Mouse (Mus musculus): ENCODE measurements around the gene Src. TPM values are rescaled to one million over a fixed set of nuclear protein-coding genes. Genes with fewer than 3 reads are reported as not detected.
"Not testable (repeated sequence)": the region's sequence is repeated elsewhere in the genome, so short reads cannot be mapped to it uniquely, and the experiment has no call there.

Gene Src
- polyA plus RNA-seq, 1 experiment from 2014 or later: 11.8 TPM

- Histone ChIP-seq H3K9ac (ENCODE audit: low read depth, low read length) (no peak overlapping the region; the same call in 1 of the 2 replicates), H3K36me3 (ENCODE audit: control insufficient read depth, insufficient read depth, low read length) (no peaks in the 10 kb centered on the region), H3K27me3 (replicated peaks; ENCODE audit: control insufficient read depth, insufficient read depth, low read length) (no peaks in the 10 kb centered on the region), H3K4me3 (ENCODE audit: low read length) (no peak overlapping the region), H3K4me1 (ENCODE audit: control insufficient read depth, insufficient read depth, low read length) (peaks cover 32% of the 10 kb centered on the region), H3K4me2 (ENCODE audit: low read depth, low read length) (no peak overlapping the region), H3K9me3 (ENCODE audit: control insufficient read depth, low read length) (no peaks in the 10 kb centered on the region), H3K27ac (ENCODE audit: low read length) (no peak overlapping the region)
- no peak; the same call in 1 of the 2 replicates for ATAC-seq
- 33% methylated on average over 13 of the region's 13 CpGs for WGBS
These were observed 57.5 kb downstream of the Src start for GRCm38 (mm10) chr2:157475437-157476379.

GRCm38 (mm10) chr2:157478651-157479050 is 60.4 kb downstream of the Src start:
- H3K9ac ChIP-seq (ENCODE audit: low read depth, low read length): no peak overlapping the region
- H3K9me3 ChIP-seq (ENCODE audit: control insufficient read depth, low read length): no peaks in the 10 kb centered on the region
- no peaks in the 10 kb centered on the region for H3K36me3 ChIP-seq (ENCODE audit: control insufficient read depth, insufficient read depth, low read length)
- WGBS: 72% methylated on average over 8 of the region's 8 CpGs
- no peak overlapping the region for H3K4me3 ChIP-seq (ENCODE audit: low read length)
- no peak overlapping the region for H3K27ac ChIP-seq (ENCODE audit: low read length)
- peaks cover 18% of the 10 kb centered on the region for H3K4me1 ChIP-seq (ENCODE audit: control insufficient read depth, insufficient read depth, low read length)
- no peak for ATAC-seq
- no peaks in the 10 kb centered on the region for H3K27me3 ChIP-seq (replicated peaks; ENCODE audit: control insufficient read depth, insufficient read depth, low read length)
- no peak overlapping the region for H3K4me2 ChIP-seq (ENCODE audit: low read depth, low read length)

GRCm38 (mm10) chr2:157479858-157480568 is 61.8 kb downstream of the Src start:
- H3K9ac ChIP-seq (ENCODE audit: low read depth, low read length): no peak overlapping the region
- 46% methylated on average over 15 of the region's 15 CpGs for WGBS
- peaks cover 5% of the 10 kb centered on the region for H3K4me1 ChIP-seq (ENCODE audit: control insufficient read depth, insufficient read depth, low read length)
- no peaks in the 10 kb centered on the region for H3K36me3 ChIP-seq (ENCODE audit: control insufficient read depth, insufficient read depth, low read length)
- no peak overlapping the region for H3K27ac ChIP-seq (ENCODE audit: low read length)
- H3K4me2 ChIP-seq (ENCODE audit: low read depth, low read length): no peak overlapping the region
- no peaks in the 10 kb centered on the region for H3K27me3 ChIP-seq (replicated peaks; ENCODE audit: control insufficient read depth, insufficient read depth, low read length)
- ATAC-seq: peak; percentile 38
- H3K9me3 ChIP-seq (ENCODE audit: control insufficient read depth, low read length): no peaks in the 10 kb centered on the region
- H3K4me3 ChIP-seq (ENCODE audit: low read length): no peak overlapping the region

GRCm38 (mm10) chr2:157482729-157483128 is 64.5 kb downstream of the Src start:
- H3K9me3 ChIP-seq (ENCODE audit: control insufficient read depth, low read length): no peaks in the 10 kb centered on the region
- H3K4me1 ChIP-seq (ENCODE audit: control insufficient read depth, insufficient read depth, low read length): no peaks in the 10 kb centered on the region; the same call in 1 of the 2 replicates
- no peaks in the 10 kb centered on the region for H3K27me3 ChIP-seq (replicated peaks; ENCODE audit: control insufficient read depth, insufficient read depth, low read length)
- no peak for ATAC-seq
- no peak overlapping the region for H3K4me2 ChIP-seq (ENCODE audit: low read depth, low read length)
- H3K27ac ChIP-seq (ENCODE audit: low read length): no peak overlapping the region
- H3K9ac ChIP-seq (ENCODE audit: low read depth, low read length): no peak overlapping the region
- no peak overlapping the region for H3K4me3 ChIP-seq (ENCODE audit: low read length)
- 54% methylated on average over 12 of the region's 12 CpGs for WGBS
- no peaks in the 10 kb centered on the region for H3K36me3 ChIP-seq (ENCODE audit: control insufficient read depth, insufficient read depth, low read length)

GRCm38 (mm10) chr2:157486559-157486958 is 68.3 kb downstream of the Src start:
- ATAC-seq; H3K4me1 ChIP-seq (ENCODE audit: control insufficient read depth, insufficient read depth, low read length); H3K4me2 ChIP-seq (ENCODE audit: low read depth, low read length); H3K4me3 ChIP-seq (ENCODE audit: low read length); H3K9ac ChIP-seq (ENCODE audit: low read depth, low read length); H3K27me3 ChIP-seq (replicated peaks; ENCODE audit: control insufficient read depth, insufficient read depth, low read length); H3K36me3 ChIP-seq (ENCODE audit: control insufficient read depth, insufficient read depth, low read length); H3K9me3 ChIP-seq (ENCODE audit: control insufficient read depth, low read length); H3K27ac ChIP-seq (ENCODE audit: low read length): not testable (repeated sequence)
- WGBS: 83% methylated on average over 5 of the region's 5 CpGs

GRCm38 (mm10) chr2:157486981-157487656 is 68.9 kb downstream of the Src start:
- no peaks in the 10 kb centered on the region; the same call in 1 of the 2 replicates for H3K4me1 ChIP-seq (ENCODE audit: control insufficient read depth, insufficient read depth, low read length)
- H3K36me3 ChIP-seq (ENCODE audit: control insufficient read depth, insufficient read depth, low read length): no peaks in the 10 kb centered on the region
- no peak overlapping the region for H3K4me3 ChIP-seq (ENCODE audit: low read length)
- no peak overlapping the region for H3K9ac ChIP-seq (ENCODE audit: low read depth, low read length)
- H3K27me3 ChIP-seq (replicated peaks; ENCODE audit: control insufficient read depth, insufficient read depth, low read length): no peaks in the 10 kb centered on the region
- WGBS: 52% methylated on average over 7 of the region's 7 CpGs
- H3K27ac ChIP-seq (ENCODE audit: low read length): no peak overlapping the region
- H3K4me2 ChIP-seq (ENCODE audit: low read depth, low read length): no peak overlapping the region
- no peak for ATAC-seq
- H3K9me3 ChIP-seq (ENCODE audit: control insufficient read depth, low read length): no peaks in the 10 kb centered on the region

GRCm38 (mm10) chr2:157487733-157488175 is 69.5 kb downstream of the Src start:
- no peaks in the 10 kb centered on the region for H3K27me3 ChIP-seq (replicated peaks; ENCODE audit: control insufficient read depth, insufficient read depth, low read length)
- no peaks in the 10 kb centered on the region for H3K9me3 ChIP-seq (ENCODE audit: control insufficient read depth, low read length)
- H3K36me3 ChIP-seq (ENCODE audit: control insufficient read depth, insufficient read depth, low read length): no peaks in the 10 kb centered on the region
- H3K9ac ChIP-seq (ENCODE audit: low read depth, low read length): no peak overlapping the region
- H3K4me2 ChIP-seq (ENCODE audit: low read depth, low read length): no peak overlapping the region
- no peak for ATAC-seq
- WGBS: 22% methylated on average over 12 of the region's 12 CpGs
- H3K27ac ChIP-seq (ENCODE audit: low read length): no peak overlapping the region
- no peak overlapping the region for H3K4me3 ChIP-seq (ENCODE audit: low read length)
- no peaks in the 10 kb centered on the region for H3K4me1 ChIP-seq (ENCODE audit: control insufficient read depth, insufficient read depth, low read length)

GRCm38 (mm10) chr2:157493240-157493639 is 75.0 kb downstream of the Src start:
- Histone ChIP-seq H3K36me3 (ENCODE audit: control insufficient read depth, insufficient read depth, low read length) (no peaks in the 10 kb centered on the region), H3K4me1 (ENCODE audit: control insufficient read depth, insufficient read depth, low read length) (no peaks in the 10 kb centered on the region), H3K9ac (ENCODE audit: low read depth, low read length) (no peak overlapping the region), H3K9me3 (ENCODE audit: control insufficient read depth, low read length) (no peaks in the 10 kb centered on the region), H3K27ac (ENCODE audit: low read length) (no peak overlapping the region), H3K27me3 (replicated peaks; ENCODE audit: control insufficient read depth, insufficient read depth, low read length) (no peaks in the 10 kb centered on the region), H3K4me2 (ENCODE audit: low read depth, low read length) (no peak overlapping the region), H3K4me3 (ENCODE audit: low read length) (no peak overlapping the region)
- WGBS: 77% methylated on average over 3 of the region's 3 CpGs
- ATAC-seq: no peak

- H3K9me3 ChIP-seq (ENCODE audit: control insufficient read depth, low read length): no peaks in the 10 kb centered on the region
- no peak overlapping the region for H3K27ac ChIP-seq (ENCODE audit: low read length)
- no peak overlapping the region for H3K4me3 ChIP-seq (ENCODE audit: low read length)
- H3K9ac ChIP-seq (ENCODE audit: low read depth, low read length): no peak overlapping the region
- H3K4me1 ChIP-seq (ENCODE audit: control insufficient read depth, insufficient read depth, low read length): no peaks in the 10 kb centered on the region
- ATAC-seq: no peak
- no peaks in the 10 kb centered on the region for H3K27me3 ChIP-seq (replicated peaks; ENCODE audit: control insufficient read depth, insufficient read depth, low read length)
- H3K4me2 ChIP-seq (ENCODE audit: low read depth, low read length): no peak overlapping the region
- no peaks in the 10 kb centered on the region for H3K36me3 ChIP-seq (ENCODE audit: control insufficient read depth, insufficient read depth, low read length)
- WGBS: 34% methylated on average over 4 of the region's 4 CpGs
These were observed 80.3 kb downstream of the Src start for GRCm38 (mm10) chr2:157498529-157498928.
